Mouse (Mus musculus) monocyte, adult 5-6 weeks (primary cell): ENCODE results near the gene Arhgap23. TPM values are rescaled to one million over a fixed set of nuclear protein-coding genes. Genes with fewer than 3 reads are reported as not detected.

ENCODE experiments used
- ATAC-seq: fragments of 153-309, 156-312 bp; replicated peaks from 2 replicates; pipeline ENCODE4 v1.8.0; 2017; ENCODE audit warnings: mild to moderate bottlenecking; ENCODE audit not compliant: low TSS enrichment, insufficient number of reproducible peaks, severe bottlenecking, poor library complexity, low FRiP score
- total RNA-seq: library from RNA; stranded (forward); fragments of 200-1000, 200-491, 200-594 nt; gene quantifications from 3 replicates; pipeline ENCODE4 v1.2.3, GENCODE M21; 2017

Arhgap23 gene
- total RNA-seq, result 4.7 to 5.8 TPM (median 5.0 TPM) in 3 replicates

DNA sequence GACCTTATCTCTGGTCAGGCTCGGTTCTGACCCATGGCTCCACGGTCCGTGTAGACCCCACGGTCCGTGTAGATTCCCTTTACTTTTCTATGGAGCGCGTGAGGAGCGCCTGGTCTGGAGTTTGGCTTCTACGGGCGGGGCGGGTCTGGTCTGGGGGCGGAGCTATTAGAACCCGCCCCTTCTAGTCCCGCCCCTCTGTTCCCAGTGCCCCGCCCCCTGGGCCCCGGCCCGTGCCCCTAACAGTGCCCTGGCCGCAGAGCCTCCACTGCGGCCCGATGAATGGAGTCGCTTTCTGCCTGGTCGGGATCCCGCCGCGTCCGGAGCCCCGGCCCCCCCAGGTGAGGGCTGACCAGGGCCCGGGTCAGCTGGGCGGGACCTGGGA, at the start of gene Arhgap23:
Gene Arhgap23 (plus strand): TSS at position 204 of the 382 bp plus-strand sequence.
- ATAC-seq, result peak; percentile 55; the same call in 1 of the 2 replicates

DNA sequence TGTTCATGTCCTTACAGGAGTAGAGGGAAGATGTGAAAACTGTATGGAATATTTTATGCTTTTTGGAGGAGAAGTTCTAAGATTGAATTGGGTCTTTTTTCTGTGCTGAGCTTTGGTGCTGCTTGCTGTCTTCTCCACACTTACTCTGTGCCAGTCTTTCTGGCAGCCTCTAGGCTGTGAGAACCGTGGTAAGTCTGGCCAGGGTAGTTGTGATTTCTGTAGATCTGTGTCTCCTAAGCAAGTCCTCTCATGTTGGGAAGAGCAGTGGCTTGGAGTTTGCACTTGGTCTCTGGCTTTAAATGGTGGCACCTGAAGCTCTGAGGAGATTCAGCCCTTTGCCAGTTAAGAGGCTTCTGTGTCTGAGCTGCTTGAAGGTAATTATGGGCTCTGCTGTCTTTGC, 49.8 kb upstream of the Arhgap23 start:
- ATAC-seq, result no peak

DNA sequence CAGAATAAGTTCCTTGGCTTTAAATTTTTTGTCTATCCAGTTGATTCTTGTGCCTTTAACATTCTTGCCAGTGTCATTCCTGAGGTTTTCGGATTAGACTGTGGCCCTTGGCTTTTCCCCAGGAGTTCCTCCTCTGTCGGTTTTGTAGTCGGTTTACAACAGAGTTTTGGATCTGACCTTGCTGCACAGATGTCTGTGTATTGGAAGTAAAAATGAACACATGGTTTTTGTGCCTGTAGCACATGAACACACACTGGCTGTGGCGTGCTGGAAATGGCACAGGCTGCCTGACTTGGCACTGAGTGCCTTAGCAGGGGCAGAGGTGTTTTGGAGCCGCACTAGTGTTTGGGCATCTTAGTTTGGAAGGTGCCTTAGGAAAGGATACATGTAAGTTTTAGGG, 46.8 kb upstream of the Arhgap23 start:
- ATAC-seq, result no peak

DNA sequence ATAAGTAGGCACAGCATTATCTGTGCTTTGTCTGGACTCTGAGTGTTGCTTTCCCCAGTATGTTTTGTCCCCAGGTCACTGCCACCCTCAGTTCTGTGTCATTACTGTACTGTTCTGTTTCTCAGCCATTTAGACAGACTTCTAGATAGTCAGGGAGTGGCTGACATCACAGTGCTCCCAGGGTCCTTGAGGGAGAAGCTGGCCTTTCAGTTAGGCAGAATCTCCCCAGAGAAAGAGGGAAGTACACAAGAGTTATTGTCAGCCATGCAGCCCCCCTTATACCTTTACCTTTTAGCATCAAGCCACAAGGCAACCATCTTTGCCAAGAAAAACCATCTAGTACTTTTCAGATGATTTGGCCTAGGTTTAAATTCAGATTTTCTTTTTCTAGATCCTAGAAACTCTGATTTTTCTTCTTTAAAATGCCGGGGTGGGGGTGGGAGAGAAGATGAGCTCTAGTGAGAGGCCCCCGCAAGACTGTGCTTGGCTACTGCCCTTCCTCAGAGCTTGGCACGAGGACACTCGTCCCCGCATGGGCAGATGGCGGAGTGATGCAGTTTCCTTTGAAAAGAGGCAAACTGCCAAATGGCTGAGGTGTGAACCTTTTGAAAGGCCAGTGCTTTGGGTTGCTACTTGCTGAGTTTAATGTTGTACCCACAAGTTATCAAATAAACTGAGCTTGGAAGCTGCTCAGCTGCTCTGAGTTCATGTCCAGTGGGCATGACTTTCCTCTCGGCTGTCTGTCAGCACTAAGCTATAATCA, 44.8 kb upstream of the Arhgap23 start:
- ATAC-seq, result no peak

DNA sequence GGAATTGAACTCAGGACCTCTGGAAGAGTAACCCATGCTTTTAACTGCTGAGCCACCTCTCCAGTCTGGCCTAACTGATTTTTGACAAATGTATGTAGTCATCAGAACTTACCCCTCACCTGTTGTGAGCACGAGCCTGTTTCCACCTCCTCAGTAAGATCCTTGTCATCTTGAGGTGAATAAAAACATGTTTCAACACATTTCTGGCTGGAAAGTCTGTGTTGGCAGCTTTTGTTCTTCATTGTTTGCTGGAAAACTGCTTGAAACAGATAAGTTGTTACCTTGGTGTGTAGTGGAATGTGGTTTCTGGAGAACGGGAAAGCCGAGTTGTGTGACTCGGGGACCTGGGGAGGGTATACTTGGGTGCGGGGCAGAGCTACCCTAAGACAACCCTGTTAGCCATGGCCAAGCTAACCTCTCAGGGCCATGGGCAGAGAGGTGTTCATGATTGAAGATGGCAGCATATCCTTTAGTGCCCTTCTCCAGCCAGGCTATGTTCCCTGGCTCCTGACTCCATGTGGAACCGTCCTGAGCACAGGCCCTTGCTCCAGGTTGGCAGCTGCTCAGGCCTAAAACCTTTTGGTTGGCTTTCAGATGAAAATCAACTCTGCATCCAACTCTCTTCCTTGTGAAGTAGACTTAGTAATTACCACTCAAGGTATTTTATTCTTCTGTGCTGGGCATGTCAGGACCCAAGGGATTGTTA, 43.0 kb upstream of the Arhgap23 start:
- no peak for ATAC-seq

DNA sequence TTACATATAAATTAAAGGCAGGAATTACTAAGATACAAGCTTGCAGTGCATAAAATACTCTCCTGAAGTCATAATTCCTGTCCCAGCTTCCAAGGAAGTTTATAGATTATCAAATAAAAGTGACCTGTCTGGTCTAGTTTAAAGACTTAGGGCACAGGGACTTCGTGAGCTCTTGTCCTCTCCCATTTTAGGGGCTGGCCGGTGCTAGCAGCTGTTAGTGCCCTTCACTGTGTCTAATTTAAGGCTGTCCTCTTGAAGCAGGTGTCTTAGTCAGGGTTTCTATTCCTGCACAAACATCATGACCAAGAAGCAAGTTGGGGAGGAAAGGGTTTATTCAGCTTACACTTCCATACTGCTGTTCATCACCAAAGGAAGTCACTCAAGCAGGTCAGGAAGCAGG, 41.9 kb upstream of the Arhgap23 start:
- no peak for ATAC-seq

DNA sequence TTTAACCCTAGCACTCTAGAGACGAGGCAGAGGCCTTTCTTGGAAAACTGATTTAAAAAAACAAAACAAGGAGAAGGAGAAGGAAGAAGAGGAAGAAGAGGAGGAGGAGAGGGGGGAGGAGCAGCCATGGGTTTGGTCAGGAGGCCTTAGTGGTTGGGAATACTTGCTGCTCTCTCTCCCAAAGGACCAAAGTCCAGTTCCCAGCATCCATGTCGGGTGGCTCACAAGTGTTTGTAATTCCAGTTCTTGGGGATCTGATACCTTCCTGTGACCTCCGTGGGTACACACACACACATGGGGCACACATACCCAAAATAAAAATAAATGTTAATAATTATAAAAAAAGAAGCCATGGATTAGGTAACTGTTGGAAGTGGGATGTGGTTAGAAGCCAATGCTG, 35.3 kb upstream of the Arhgap23 start:
- ATAC-seq, result no peak

DNA sequence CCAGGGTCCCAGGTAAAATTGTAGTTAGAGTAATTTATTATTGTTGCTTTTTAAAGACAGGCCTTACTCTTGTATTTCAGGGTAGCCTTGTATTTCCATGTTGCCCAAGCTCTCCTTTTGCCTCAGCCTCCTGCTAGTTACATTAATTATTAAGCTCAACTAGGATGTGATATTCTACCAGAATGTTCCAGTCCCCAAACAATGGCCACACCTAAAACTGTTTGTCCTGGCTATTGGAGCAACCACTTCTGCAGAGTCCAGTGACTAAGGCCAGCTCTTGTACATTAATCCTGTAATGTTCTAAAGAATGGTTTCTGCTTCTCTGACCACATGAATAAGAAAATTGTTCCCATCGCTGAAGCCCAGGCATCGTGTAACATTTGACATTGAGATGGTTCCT, 32.3 kb upstream of the Arhgap23 start:
- ATAC-seq, result no peak

DNA sequence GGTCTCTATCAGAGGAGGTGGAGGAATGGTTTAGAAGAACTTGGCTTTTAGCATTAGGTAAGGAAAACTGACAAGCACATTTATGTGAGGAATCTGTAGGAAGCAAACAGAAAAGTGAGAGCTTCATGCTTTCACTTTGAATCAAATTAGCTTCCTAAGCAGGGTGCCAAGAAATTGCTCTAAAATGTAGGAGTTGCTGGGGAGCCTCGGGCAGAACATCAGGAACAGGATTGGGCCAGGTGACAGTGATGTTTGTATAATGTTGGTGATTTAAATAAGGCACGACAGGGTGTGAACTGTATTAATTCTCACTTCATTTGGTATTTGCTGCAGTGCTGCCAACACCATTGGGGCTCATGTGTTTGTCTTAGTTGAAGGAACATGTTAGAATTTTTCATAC, 31.6 kb upstream of the Arhgap23 start:
- no peak for ATAC-seq

DNA sequence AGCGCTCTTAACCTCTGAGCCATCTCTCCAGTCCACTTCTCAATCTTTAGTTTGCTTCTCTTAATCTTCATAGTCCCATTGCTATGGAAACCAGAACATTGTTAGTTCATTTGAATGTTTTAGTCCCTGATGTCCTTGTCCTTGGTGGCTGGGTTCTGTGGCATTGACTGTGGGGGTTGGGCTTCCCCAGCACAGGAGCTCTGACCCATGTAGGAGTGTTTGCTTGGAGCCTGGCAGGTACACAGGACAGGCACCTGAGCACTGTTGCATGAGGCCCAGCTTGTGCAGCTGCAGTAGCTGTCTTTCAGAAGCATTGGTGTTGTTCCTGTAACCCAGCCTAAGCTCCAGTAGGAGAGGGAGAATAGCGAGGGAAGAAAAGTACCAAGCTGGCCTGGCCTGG, 27.5 kb upstream of the Arhgap23 start:
- ATAC-seq, result no peak

DNA sequence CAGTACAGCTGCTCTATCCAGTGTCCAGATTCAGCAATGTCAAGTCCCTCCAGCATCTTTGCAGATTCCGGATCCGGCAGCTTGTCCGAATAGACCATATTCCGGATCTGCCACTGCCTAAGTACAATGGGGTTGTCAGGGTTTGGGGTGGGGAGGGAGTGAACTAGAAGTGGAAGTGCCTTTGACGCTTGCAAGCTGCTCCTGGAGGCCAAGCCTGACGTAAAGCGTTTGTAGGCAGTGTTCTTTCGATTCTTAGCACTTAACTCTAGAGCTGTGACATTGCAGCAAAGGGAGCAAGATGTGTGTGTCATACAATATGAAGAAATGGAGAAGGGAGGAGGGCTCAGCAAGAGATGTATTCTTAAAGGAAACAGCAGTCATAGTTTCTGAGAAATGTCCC, 26.2 kb upstream of the Arhgap23 start:
- no peak for ATAC-seq

DNA sequence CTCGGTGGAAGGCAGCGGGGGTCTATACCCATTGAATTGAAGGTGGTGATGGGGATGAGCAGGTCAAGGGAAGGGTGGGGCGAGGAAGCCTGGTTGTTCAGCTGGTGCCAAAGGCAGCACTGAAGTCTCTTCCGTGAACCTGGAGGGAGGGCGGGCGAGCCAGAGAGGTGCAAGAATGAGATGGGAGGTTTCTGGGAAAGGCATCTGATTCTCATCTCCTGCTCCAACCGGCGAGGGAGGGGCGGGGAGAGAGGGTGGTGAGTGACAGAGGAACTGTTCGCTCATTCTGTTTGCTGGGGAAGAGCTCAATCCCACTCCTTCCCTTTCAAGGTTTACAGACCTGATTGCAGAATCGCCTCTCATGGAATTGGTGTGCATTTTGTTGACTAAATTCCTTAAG, 21.7 kb upstream of the Arhgap23 start:
- no peak for ATAC-seq

DNA sequence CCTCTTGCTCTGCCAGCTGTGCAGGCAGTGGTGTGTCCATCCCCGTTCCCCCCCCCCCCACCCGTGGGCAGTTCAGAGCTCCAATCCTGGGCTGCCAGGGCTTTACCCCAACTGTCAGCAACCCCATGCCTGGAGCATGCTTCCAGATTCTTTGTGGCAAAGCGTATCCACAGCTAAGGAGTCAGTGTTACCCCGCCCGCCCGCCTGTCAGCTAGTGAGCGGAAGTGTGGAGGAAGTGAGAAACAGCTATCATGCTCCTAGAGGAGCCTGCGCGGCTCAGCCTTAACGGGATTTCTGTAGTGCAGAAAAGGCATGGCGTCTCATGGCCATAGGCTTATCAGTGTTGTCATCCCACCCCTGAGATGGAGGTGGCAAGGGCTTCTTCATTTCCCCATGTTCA, 21.2 kb upstream of the Arhgap23 start:
- ATAC-seq, result 0 out of 2 replicates have a peak, but pooled peaks have one; percentile 43

DNA sequence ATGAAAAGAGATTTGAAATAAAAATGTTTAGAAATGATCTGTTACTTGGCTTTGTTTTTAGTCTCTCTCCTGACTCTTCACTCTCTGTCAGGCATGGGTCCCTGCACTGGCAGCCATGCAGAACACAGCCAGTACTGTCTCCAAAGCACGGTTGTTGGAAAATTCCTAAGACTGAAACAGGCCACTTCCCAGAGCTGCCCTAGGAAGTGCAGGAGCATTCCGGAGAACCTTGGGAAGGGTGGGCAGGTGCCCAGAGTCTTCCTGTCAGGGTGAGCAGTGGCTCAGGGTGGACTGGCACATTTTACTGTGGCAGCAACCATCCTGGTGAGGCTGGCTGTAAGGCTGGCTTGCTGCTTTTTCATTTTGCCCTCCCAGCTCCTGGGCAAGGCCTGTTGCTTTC, 16.8 kb upstream of the Arhgap23 start:
- ATAC-seq, result no peak

DNA sequence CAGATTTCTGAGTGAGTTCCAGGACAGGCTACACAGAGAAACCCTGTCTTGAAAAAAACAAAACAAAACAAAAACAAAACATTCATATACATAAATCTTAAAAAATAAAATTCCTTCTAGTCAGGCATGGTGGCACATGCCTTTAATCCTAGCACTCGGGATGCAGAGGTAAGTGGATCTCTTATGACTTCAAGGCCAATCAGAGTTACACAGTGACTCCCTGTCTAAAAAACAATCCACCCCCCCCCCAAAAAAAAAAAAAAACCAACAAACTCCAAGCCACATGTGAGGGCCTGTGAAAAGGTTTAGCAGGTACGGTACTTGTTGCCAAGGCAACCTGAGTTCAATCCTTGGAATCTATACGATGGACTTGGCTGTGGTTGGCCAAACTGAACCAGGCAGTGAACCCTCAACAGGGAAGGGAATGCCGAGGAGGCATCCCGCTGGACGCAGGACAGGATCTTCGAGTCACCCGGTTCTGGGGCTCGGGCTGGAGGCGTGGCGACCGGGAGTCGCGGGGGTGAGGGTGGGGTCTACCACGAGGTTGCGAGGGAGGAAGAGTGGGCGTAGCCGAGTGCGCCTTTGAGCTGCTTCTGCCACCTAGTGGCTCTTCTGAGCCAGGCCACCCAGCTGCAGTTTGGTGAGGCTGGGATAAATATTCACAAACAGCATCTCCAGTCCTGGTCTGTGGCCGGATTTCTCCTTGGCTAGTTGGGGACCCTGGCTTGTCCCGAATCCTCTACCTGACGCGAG, 15.2 kb upstream of the Arhgap23 start:
- peak; percentile 83 for ATAC-seq

DNA sequence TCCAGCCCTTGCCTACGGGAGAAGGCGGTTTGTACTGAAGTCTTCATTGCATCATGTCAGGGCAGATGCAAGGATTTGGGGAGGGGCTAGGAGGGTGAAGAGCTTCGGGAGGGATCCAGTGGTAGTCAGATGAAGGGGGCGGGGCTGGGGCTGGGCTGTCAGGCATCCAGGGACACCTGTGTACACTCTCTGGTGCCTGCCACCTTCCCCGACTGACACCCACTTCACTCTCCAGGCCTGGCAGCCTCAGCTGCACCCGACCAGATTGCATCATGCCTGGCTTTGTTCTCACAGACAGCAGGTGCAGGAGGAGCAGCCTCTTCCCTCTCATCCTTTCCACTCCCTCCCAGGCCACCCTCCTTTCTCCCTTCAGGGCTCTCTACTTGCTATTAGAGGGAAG, 14.3 kb upstream of the Arhgap23 start:
- no peak for ATAC-seq

DNA sequence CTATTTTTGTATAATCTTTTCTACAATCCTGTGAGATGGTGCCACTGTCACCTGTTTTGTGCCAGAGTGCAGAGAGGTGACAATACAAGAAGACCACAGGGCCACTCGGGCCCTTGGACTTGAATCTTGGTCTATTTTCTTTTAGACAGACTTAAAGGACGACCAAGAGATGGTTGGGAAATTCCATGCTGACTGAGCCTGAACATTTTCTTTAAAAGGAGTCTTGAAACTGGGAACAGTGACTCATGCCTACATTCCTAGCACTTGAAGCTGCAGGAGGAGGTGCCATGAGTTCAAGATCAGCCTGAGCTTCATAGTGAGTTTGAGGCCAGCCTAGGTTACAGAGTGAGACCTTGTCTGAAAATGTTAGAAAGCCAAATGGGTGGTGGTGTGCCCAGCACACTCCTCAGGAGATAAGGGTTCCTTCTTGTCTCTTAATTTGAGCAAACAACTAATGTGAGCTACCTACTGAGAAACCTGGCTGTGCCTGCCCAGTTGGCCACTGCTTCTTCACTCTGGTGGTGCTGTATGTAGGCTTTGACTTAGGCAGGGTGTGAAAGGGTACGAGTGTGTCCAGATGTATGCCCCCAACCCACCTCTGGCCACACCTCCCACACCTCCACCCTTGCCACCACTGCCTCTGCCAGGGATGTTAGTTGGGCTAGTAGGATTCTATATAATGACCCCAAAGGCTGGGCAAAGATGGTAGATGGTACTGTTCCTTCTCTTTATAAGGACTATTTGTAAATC, 13.5 kb upstream of the Arhgap23 start:
- no peak for ATAC-seq

DNA sequence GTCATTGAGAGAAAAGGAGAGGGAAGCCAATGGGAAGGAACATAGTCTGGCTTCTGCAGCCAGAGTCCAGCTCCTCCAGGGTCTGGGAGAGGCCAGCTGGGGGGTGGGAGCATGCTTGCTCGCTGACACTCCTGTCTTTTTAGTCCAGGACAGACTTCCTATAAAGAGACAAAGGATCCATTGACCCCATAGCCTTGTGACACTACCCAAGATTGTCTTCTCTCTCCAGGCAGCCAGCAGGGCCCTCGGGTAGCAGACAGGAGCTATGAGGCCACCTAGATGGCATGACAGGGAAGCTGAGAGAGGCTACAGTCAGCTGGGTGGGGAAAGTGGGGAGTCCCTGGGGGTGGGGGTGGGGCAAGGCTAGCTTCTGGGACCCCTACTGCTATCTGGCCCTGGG, 12.6 kb upstream of the Arhgap23 start:
- ATAC-seq, result no peak

DNA sequence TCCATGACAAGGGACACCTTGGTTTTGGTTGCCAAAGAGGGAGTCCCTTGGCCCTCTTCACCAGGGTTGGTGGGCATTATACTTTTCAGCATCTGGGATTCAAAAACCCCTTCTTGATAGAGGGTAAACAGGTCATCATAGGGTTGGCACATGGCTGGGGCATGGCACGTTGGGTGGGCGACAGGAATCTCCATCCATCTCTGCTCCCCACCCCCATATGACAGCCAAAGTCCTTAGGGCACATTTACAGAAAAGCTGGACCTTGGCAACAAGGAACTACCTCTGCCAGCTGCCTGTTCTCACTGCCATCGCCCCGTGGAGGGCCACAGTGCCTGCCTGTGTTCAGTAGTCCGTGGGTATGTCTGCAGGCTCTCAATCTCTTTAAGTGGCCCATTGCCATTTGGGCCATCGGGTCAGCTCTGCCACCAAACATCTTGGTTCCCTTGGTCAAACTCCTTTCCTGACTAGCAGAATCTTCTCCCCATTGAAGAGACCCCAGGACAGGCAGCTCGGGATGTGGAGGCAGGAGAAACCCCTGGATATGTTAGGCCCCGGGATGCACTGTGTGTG, 11.6 kb upstream of the Arhgap23 start:
- no peak for ATAC-seq
